Mouse (Mus musculus) granulocyte monocyte progenitor cell, adult 5-6 weeks (primary cell): ENCODE data around the gene Esr2. TPM values are rescaled to one million over a fixed set of nuclear protein-coding genes. Genes with fewer than 3 reads are reported as not detected.

ENCODE experiments used
- ATAC-seq: replicated peaks from 2 replicates; pipeline ENCODE4 v1.8.0; 2016; ENCODE audit warnings: mild to moderate bottlenecking, moderate TSS enrichment, inconsistent platforms; ENCODE audit not compliant: poor library complexity, severe bottlenecking
- total RNA-seq, 2 experiments: library from RNA; stranded (forward) in 1 of 2; stranded (reverse) in 1 of 2; fragments of 200-712, 200-1000 nt in 1 of 2; fragments of >200 nt in 1 of 2; fragmentation: Nextera tagmentation in 1 of 2; gene quantifications; 2 replicates each; pipeline ENCODE4 v1.2.3; 2014 to 2017

Esr2 gene
- total RNA-seq, 2 experiments from 2014 or later, result not detected

DNA sequence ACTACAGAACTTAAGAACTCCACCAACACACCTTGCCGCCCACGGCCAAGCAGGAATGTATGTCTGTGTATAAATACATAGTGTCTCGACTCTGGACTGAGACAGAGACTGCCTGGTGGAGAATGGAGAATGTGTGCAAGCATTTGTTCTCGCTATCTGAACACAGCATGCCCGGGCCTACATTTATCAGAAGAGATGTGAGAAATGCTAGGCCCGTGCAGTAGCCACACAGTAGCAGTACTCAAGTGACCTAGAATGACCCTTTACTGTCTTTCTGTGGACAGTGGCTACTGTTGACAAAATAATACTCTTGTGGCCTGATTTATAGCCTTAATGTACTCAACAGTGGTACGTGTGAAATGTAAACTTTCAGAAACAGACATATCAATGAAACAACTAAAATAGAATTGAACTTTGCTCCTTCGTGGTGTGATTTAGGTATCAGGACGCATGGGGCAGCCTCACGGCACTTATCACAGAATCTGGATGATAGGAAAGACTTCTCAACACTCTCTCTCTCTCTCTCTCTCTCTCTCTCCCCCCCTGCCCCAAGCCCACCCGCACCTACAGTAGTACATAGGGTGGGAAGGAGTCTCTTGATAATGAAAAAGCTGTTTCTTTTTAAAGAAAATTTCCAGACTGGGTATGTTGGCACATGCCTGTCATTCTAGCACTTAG is 84.1 kb downstream of the Esr2 start:
- no peak for ATAC-seq

DNA sequence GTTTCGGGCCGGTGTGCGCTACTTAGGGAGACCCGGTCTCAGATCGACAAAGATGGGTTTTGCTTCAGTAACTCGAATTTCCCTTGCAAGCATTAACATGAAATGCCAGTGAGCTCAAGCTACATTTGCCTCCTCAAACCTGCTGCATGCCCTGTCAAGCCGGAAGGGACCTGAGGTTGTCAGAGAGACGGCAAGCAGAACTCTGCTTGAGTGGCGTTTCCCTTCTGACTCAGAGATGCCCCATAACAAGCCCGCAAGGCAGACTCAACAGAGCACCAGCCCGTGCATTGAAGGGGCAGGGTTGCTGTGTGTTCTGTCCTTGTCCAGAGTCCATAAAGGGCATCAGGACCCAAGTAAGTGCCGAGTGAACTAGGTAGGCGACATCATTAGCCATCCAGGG is 90.0 kb downstream of the Esr2 start:
- no peak for ATAC-seq

DNA sequence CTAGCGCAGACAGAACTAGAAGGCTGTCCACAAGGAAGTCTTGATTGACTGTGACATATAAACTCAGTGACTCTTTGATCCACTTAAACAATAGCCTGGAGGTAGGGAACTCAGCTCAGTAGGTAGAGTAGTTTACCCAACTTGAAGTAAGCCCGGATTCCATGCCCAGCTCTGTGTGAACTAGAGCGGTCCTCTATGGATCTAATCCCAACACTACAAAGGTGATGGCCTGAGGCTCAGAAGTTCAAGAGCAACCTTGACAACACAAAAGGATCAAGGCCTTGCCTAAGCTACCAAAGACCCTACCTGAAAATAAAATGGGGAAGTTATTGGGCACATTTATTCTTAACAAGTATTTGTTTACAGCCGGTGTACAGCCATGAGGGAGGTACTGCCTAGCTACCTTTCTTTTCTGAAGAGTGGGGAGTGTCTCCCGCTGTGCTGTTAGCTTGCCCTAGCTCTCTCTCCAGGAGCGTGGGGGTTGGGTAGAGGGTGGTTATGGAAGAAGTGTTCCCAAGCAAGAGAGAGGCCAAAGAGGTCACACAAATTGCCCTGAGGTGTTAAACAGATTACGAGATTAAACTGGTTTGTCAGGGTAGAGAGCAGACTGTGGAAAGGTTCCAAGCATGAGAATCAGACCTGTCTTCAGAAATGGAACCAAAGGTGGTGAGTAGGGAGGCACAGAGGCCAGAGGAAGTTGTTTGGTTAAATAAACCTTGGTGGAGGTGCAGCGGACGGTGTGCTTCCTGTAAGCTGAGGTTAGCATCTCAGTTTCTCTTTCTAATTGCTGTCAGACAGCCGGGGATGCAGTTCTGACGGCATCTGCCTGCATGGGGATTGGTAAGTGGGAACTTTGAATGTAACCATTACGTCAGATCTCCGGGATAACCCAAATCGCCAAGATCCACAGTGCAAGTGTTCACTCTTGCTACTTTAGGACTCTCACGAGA is 90.8 kb downstream of the Esr2 start:
- no peak for ATAC-seq

DNA sequence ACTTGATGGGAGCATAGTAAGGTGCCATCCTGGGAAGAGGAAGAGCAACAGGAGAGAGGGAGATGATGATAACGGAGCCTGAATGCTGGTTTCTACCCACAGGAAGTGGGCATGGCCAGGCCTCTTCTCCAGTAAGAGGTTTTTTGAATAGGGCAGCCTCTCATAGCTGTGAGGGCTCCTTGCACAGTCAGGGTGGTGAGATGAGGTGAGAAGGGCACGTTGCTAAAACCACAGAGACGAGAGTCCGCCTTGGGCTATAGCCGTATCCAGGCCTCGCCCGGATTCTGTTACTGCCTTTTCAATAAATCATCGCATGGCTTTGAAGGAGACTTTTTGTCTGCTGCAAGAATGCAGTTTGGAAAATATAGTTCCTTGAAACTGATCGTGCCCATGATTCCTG is 92.0 kb downstream of the Esr2 start:
- no peak for ATAC-seq

DNA sequence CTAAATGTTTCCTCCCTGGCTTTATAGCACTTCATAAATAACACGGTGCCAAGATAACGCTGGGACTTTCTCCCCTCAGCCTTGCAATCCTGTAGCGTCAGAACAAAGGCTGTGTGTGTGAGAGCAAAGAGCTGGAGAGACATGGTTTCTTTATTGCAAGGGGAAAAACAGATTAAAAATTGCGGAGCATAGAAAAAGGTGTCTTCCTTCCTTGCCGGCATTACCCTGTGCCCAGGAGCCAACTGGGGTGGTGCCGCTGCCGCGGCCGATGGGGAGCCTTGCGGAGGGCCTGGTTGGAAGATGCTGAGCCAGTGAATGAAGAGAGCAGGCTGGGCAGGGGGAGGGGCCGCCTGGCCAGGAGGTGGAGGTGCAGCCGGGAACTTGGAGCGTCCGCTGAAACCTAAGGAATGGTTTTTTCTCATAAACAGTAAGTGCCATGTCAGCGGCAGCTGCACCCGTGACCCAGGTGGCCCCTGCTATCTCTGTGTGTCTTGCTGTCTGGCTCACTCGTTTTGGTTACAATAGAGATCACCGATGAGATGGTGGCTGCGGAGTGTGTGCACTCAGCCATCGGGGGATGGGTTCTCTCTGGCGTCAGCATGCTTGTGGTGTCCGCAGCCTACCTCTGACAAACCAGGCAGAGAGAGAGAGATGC is 95.4 kb downstream of the Esr2 start:
- no peak for ATAC-seq

DNA sequence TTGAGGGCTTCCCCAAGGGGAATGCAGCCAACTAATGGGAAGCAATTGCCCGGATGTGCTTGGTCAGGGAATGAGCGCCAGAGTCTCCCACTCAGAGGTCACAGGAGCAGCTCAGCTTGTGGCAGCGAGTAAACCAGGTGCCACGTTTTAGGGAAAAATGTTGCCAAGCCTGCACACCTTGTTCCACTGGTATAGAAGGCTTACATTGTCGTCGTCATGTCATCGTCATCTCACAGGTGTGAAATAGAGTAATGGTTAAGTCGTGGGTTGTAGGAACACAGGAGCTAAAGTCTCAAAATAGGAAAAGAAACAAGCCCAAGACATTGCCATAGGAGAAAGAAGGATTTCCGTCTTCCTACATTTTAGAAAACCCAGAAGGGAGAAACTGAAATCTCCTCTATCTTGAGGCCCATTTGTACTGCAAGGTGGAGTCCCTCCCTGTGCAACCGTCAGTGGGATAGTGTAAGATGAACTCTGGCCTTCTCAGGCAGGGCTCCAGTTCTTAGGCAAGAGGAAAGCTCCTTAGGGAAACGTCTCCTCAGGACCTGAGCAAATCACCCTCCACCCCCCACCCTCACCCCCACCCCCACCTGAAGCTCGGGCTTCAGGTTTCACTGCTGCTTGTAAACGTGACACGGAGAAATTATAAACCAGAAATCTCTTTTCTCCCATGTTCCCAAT is 96.0 kb downstream of the Esr2 start:
- ATAC-seq, result no peak

DNA sequence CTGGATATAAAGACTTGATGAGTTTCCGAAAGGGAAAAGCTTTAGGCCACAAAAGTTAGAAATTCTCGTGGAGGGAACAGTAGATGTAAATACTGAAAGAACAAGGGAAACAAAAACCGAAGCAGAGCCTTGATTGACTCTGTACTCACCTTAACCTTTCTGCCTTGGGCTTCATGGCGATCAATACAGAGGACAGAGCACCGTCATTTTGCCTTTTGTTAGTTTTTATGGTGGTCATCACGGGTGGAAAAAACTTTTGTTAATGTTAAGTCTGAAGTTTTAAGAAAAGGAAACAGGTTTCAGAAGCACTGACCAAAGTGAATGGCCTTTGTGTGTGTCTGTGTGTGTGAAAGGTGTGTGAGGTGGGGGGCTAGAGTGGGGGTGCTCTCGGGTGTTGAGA is 103.1 kb downstream of the Esr2 start:
- ATAC-seq, result no peak

DNA sequence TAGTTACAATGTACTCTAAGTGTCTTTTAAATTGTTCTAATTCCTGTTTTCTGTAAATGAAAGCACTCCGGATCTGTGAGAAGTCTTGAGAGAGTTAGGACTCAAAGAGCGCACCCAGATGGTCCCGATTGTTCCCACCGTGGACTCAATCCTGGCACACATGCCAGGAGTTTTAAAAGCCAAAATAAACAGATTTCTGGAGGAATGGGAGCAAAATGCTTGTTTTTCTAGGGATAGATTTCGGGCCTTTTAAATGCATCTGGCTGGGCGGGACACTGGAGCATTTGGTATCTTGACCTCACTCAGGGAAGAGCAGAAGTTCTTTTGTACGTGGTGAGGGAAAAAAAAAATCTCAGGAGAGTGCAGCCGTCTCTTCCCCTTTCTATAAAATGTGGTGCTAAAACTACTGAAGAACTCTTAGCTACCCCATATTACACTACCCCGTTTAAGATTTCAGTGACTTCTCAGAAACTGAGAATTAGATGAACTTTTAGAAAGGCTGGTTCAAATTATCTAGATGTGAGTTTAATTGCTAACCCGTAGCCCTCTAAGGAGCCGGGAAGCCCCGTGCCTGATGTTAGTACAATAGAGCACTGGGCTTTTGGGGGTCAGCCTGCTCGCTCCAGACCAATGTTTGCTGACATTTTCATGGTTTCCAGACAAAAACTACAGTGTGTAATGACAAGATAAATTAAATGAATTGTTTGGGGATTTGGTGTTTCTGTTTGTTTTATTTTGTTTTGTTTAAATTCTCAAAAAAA is 103.8 kb downstream of the Esr2 start:
- no peak for ATAC-seq

DNA sequence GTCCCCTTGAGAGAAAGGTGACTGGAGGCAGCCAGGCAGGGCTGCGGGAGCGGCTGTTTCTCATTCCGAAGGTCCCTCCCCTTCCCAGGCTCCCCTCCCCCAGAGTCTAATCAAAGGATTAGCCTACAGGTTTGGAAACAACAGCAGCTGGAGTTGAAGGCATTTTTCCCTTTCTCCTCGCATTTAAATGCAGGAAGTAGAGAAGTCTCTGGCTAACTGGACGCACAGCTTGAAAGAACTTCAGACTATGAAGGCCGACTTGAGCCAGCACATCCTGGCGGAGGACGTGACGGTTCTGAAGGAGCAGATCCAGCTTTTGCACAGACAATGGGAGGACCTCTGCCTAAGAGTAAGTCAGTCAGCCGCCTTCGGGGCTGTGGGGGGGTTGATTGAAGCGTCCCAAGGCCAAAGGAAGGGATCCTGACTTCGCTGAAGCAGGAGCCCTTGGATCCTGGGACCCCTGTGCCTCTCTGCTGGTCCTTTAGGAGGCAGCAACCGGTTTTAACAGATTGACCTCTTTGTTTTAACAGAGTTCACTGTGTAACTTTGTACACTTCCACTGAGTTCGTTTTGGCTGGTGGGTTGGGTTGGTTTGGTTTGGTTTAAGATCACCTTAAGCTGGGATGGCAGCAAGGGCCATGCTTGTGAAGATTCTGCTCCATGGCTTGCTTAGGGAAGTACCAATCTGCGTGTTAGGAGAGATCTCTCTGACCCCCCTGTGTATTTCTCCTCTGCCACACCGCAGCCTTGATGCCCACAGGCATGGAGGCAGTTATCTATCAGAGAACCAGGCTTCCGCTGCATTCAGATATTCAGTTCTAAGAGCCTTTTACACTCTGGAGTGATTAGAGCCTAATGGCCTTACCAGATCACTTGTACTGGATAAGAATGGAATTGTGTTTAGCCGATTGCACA is 104.9 kb downstream of the Esr2 start:
- ATAC-seq, result no peak

Other genes with a start within 250 kb of the Esr2 start
- not detected in 2 replicates for gene Tex21, start 69.5 kb upstream of the Esr2 start, total RNA-seq (2014; fragmentation: Nextera tagmentation)
- gene Tex21, start 69.5 kb upstream of the Esr2 start, total RNA-seq (2017), result not detected in 2 replicates
- 47.7 and 79.3 TPM in 2 replicates for gene Mthfd1, start 78.0 kb upstream of the Esr2 start, total RNA-seq (2014; fragmentation: Nextera tagmentation)
- gene Mthfd1, start 78.0 kb upstream of the Esr2 start, total RNA-seq (2017), result 106 and 111 TPM in 2 replicates
- gene Akap5, start 147.6 kb upstream of the Esr2 start, total RNA-seq (2014; fragmentation: Nextera tagmentation), result 0.17 TPM in 1 of 2 replicates, not detected in the other
- gene Akap5, start 147.6 kb upstream of the Esr2 start, total RNA-seq (2017), result 0.21 and 0.30 TPM in 2 replicates
- gene Zbtb25, start 192.3 kb upstream of the Esr2 start, total RNA-seq (2014; fragmentation: Nextera tagmentation), result 26.4 and 29.4 TPM in 2 replicates
- 21.4 and 22.4 TPM in 2 replicates for gene Zbtb25, start 192.3 kb upstream of the Esr2 start, total RNA-seq (2017)
- gene Zbtb1, start 193.0 kb upstream of the Esr2 start, total RNA-seq (2014; fragmentation: Nextera tagmentation), result 12.0 and 15.6 TPM in 2 replicates
- gene Zbtb1, start 193.0 kb upstream of the Esr2 start, total RNA-seq (2017), result 12.9 and 15.3 TPM in 2 replicates
- gene Hspa2, start 226.9 kb upstream of the Esr2 start, total RNA-seq (2014; fragmentation: Nextera tagmentation), result 1.9 and 7.3 TPM in 2 replicates
- 18.9 and 19.4 TPM in 2 replicates for gene Hspa2, start 226.9 kb upstream of the Esr2 start, total RNA-seq (2017)
- gene Ppp1r36, start 240.3 kb upstream of the Esr2 start, total RNA-seq (2014; fragmentation: Nextera tagmentation), result not detected in 2 replicates
- gene Ppp1r36, start 240.3 kb upstream of the Esr2 start, total RNA-seq (2017), result 0.69 TPM in 1 of 2 replicates, not detected in the other